Mouse (Mus musculus) R1 (cell line): ENCODE measurements around the gene Prkar2a.
A peak's percentile ranks its signal among the peaks of the same experiment; 100 is the strongest.

Source experiments
- DNase-seq: peaks from one replicate; pipeline ENCODE4 v3.0.0-alpha.2; 2018; ENCODE audit warnings: low read depth, low spot score

The Prkar2a gene

GRCm38 (mm10) chr9:108689106-108689505 lies at the start of gene Prkar2a:
Gene Prkar2a, plus strand, starts transcription at chr9:108689314.
- peak; percentile 52 for DNase-seq

- no peak for DNase-seq
Measured at GRCm38 (mm10) chr9:108639825-108640224, 49.3 kb upstream of the Prkar2a start.

- no peak for DNase-seq
Measured at GRCm38 (mm10) chr9:108648166-108648565, 40.9 kb upstream of the Prkar2a start.

GRCm38 (mm10) chr9:108648611-108649560 lies 40.2 kb upstream of the Prkar2a start, which contains the start of gene Arih2:
Gene Arih2, minus strand, starts transcription at chr9:108649386.
- peak; percentile 94 for DNase-seq

- DNase-seq: no peak
Measured at GRCm38 (mm10) chr9:108649561-108650440, 39.3 kb upstream of the Prkar2a start.

- DNase-seq: peak; percentile 82
Measured at GRCm38 (mm10) chr9:108654566-108655464, 34.3 kb upstream of the Prkar2a start.

GRCm38 (mm10) chr9:108655865-108656264 lies 33.2 kb upstream of the Prkar2a start:
- DNase-seq: peak; percentile 68

GRCm38 (mm10) chr9:108661677-108662612 lies 27.2 kb upstream of the Prkar2a start, which contains the start of gene Slc25a20:
Gene Slc25a20, plus strand, starts transcription at chr9:108662088.
- DNase-seq: peak; percentile 98

GRCm38 (mm10) chr9:108662660-108663059 lies 26.5 kb upstream of the Prkar2a start:
- no peak for DNase-seq

- DNase-seq: peak; percentile 83
Measured at GRCm38 (mm10) chr9:108669875-108670274, 19.2 kb upstream of the Prkar2a start.

GRCm38 (mm10) chr9:108673151-108673550 lies 16.0 kb upstream of the Prkar2a start:
- DNase-seq: peak; percentile 91

- peak; percentile 19 for DNase-seq
Measured at GRCm38 (mm10) chr9:108680026-108680425, 9.1 kb upstream of the Prkar2a start.

GRCm38 (mm10) chr9:108686475-108686887 lies 2.6 kb upstream of the Prkar2a start:
- no peak for DNase-seq

- DNase-seq: no peak
Measured at GRCm38 (mm10) chr9:108687181-108687580, 1.9 kb upstream of the Prkar2a start.

- DNase-seq: no peak
Measured at GRCm38 (mm10) chr9:108687686-108688085, 1.4 kb upstream of the Prkar2a start.

- no peak for DNase-seq
Measured at GRCm38 (mm10) chr9:108688451-108688850, 663 bp upstream of the Prkar2a start.

- DNase-seq: no peak
Measured at GRCm38 (mm10) chr9:108689993-108690392, 879 bp downstream of the Prkar2a start.

GRCm38 (mm10) chr9:108690914-108691313 lies 1.8 kb downstream of the Prkar2a start:
- DNase-seq: no peak

- DNase-seq: no peak
Measured at GRCm38 (mm10) chr9:108691371-108691770, 2.3 kb downstream of the Prkar2a start.

- peak; percentile 79 for DNase-seq
Measured at GRCm38 (mm10) chr9:108691846-108692225, 2.7 kb downstream of the Prkar2a start.
